Mouse (Mus musculus): ENCODE results near the gene Srp54a. TPM values are rescaled to one million over a fixed set of nuclear protein-coding genes. Genes with fewer than 3 reads are reported as not detected.

The Srp54a gene
- total RNA-seq, 1 experiment = 52.4 TPM

- Histone ChIP-seq H3K27ac (ENCODE audit: insufficient read depth, low read depth, low read length, poor library complexity, severe bottlenecking) (no peak overlapping the region), H3K4me3 (ENCODE audit: insufficient read depth in 1 of 2, low read depth in 1 of 2, low read length in 2 of 2, poor library complexity in 1 of 2, severe bottlenecking in 1 of 2) (no peak overlapping the region), H3K4me1 (ENCODE audit: control insufficient read depth in 2 of 2, insufficient read depth in 2 of 2, low read length in 2 of 2, poor library complexity in 1 of 2) (no peaks in the 10 kb centered on the region), H3K9ac (ENCODE audit: insufficient read depth, low read depth, low read length, poor library complexity, severe bottlenecking) (no peak overlapping the region), H3K9me3 (ENCODE audit: control insufficient read depth, insufficient read depth, low read depth, low read length) (no peaks in the 10 kb centered on the region), H3K36me3 (ENCODE audit: control insufficient read depth, insufficient read depth, low read length, poor library complexity, severe bottlenecking) (peaks cover 2% of the 10 kb centered on the region; the same call in 1 of the 2 replicates)
- TF ChIP-seq ZC3H11A (IDR thresholded peaks at IDR 0.05; ENCODE audit: borderline replicate concordance, low read depth, low read length) = no peak
- no peak for TF ChIP-seq MAFK (IDR thresholded peaks at IDR 0.05; ENCODE audit: insufficient read depth, low read depth, low read length)
- no peak for TF ChIP-seq ZNF384 (IDR thresholded peaks at IDR 0.05; ENCODE audit: low read depth, low read length)
- no peak for TF ChIP-seq CHD2 (IDR thresholded peaks at IDR 0.05; ENCODE audit: low read depth, low read length)
- no peak for TF ChIP-seq HCFC1 (IDR thresholded peaks at IDR 0.05; ENCODE audit: borderline replicate concordance, insufficient read depth, low read length)
- DNase-seq (ENCODE audit: low read depth, low spot score) = no peak
- in situ Hi-C loops (cut with MboI; ENCODE audit: low sequenced_read_pairs in 2 of 2, unreplicated experiment in 2 of 2) = no loop called here
Observed at GRCm38 (mm10) chr12:55053267-55053666, 26.8 kb upstream of the Srp54a start.

GRCm38 (mm10) chr12:55054551-55055241 is 25.4 kb upstream of the Srp54a start:
- Histone ChIP-seq H3K4me3 (ENCODE audit: insufficient read depth in 1 of 2, low read depth in 1 of 2, low read length in 2 of 2, poor library complexity in 1 of 2, severe bottlenecking in 1 of 2) (no peak overlapping the region), H3K9me3 (ENCODE audit: control insufficient read depth, insufficient read depth, low read depth, low read length) (no peaks in the 10 kb centered on the region), H3K27ac (ENCODE audit: insufficient read depth, low read depth, low read length, poor library complexity, severe bottlenecking) (no peak overlapping the region), H3K36me3 (ENCODE audit: control insufficient read depth, insufficient read depth, low read length, poor library complexity, severe bottlenecking) (peaks cover 5% of the 10 kb centered on the region), H3K4me1 (ENCODE audit: control insufficient read depth in 2 of 2, insufficient read depth in 2 of 2, low read length in 2 of 2, poor library complexity in 1 of 2) (no peaks in the 10 kb centered on the region), H3K9ac (ENCODE audit: insufficient read depth, low read depth, low read length, poor library complexity, severe bottlenecking) (no peak overlapping the region)
- DNase-seq (ENCODE audit: low read depth, low spot score) = no peak
- TF ChIP-seq MAFK (IDR thresholded peaks at IDR 0.05; ENCODE audit: insufficient read depth, low read depth, low read length) = no peak
- no peak for TF ChIP-seq CHD2 (IDR thresholded peaks at IDR 0.05; ENCODE audit: low read depth, low read length)
- no peak for TF ChIP-seq ZNF384 (IDR thresholded peaks at IDR 0.05; ENCODE audit: low read depth, low read length)
- TF ChIP-seq ZC3H11A (IDR thresholded peaks at IDR 0.05; ENCODE audit: borderline replicate concordance, low read depth, low read length) = no peak
- no peak for TF ChIP-seq HCFC1 (IDR thresholded peaks at IDR 0.05; ENCODE audit: borderline replicate concordance, insufficient read depth, low read length)
- in situ Hi-C loops (cut with MboI; ENCODE audit: low sequenced_read_pairs in 2 of 2, unreplicated experiment in 2 of 2) = no loop called here

GRCm38 (mm10) chr12:55056703-55057102 is 23.4 kb upstream of the Srp54a start:
- Histone ChIP-seq H3K4me3 (ENCODE audit: insufficient read depth in 1 of 2, low read depth in 1 of 2, low read length in 2 of 2, poor library complexity in 1 of 2, severe bottlenecking in 1 of 2) (no peak overlapping the region), H3K27ac (ENCODE audit: insufficient read depth, low read depth, low read length, poor library complexity, severe bottlenecking) (no peak overlapping the region), H3K4me1 (ENCODE audit: control insufficient read depth in 2 of 2, insufficient read depth in 2 of 2, low read length in 2 of 2, poor library complexity in 1 of 2) (no peaks in the 10 kb centered on the region), H3K9me3 (ENCODE audit: control insufficient read depth, insufficient read depth, low read depth, low read length) (no peaks in the 10 kb centered on the region), H3K9ac (ENCODE audit: insufficient read depth, low read depth, low read length, poor library complexity, severe bottlenecking) (no peak overlapping the region), H3K36me3 (ENCODE audit: control insufficient read depth, insufficient read depth, low read length, poor library complexity, severe bottlenecking) (peaks cover 5% of the 10 kb centered on the region)
- no peak for DNase-seq (ENCODE audit: low read depth, low spot score)
- no peak for TF ChIP-seq HCFC1 (IDR thresholded peaks at IDR 0.05; ENCODE audit: borderline replicate concordance, insufficient read depth, low read length)
- in situ Hi-C loops (cut with MboI; ENCODE audit: low sequenced_read_pairs in 2 of 2, unreplicated experiment in 2 of 2) = no loop called here

GRCm38 (mm10) chr12:55058865-55059615 is 21.0 kb upstream of the Srp54a start:
- Histone ChIP-seq H3K9me3 (ENCODE audit: control insufficient read depth, insufficient read depth, low read depth, low read length) (no peaks in the 10 kb centered on the region), H3K4me1 (ENCODE audit: control insufficient read depth in 2 of 2, insufficient read depth in 2 of 2, low read length in 2 of 2, poor library complexity in 1 of 2) (no peaks in the 10 kb centered on the region), H3K36me3 (ENCODE audit: control insufficient read depth, insufficient read depth, low read length, poor library complexity, severe bottlenecking) (peaks cover 5% of the 10 kb centered on the region), H3K4me3 (ENCODE audit: insufficient read depth in 1 of 2, low read depth in 1 of 2, low read length in 2 of 2, poor library complexity in 1 of 2, severe bottlenecking in 1 of 2) (no peak overlapping the region), H3K27ac (ENCODE audit: insufficient read depth, low read depth, low read length, poor library complexity, severe bottlenecking) (no peak overlapping the region), H3K9ac (ENCODE audit: insufficient read depth, low read depth, low read length, poor library complexity, severe bottlenecking) (no peak overlapping the region)
- DNase-seq (ENCODE audit: low read depth, low spot score) = no peak
- TF ChIP-seq CHD2 (IDR thresholded peaks at IDR 0.05; ENCODE audit: low read depth, low read length) = no peak
- TF ChIP-seq HCFC1 (IDR thresholded peaks at IDR 0.05; ENCODE audit: borderline replicate concordance, insufficient read depth, low read length) = no peak
- TF ChIP-seq MAFK (IDR thresholded peaks at IDR 0.05; ENCODE audit: insufficient read depth, low read depth, low read length) = no peak
- TF ChIP-seq ZC3H11A (IDR thresholded peaks at IDR 0.05; ENCODE audit: borderline replicate concordance, low read depth, low read length) = no peak
- TF ChIP-seq ZNF384 (IDR thresholded peaks at IDR 0.05; ENCODE audit: low read depth, low read length) = no peak
- in situ Hi-C loops (cut with MboI; ENCODE audit: low sequenced_read_pairs in 2 of 2, unreplicated experiment in 2 of 2) = no loop called here

Measured in ES-E14 (cell line).